Mouse (Mus musculus) liver, postnatal 0 days (tissue): ENCODE data around the gene Glcci1.

ENCODE experiments used
- CTCF ChIP-seq: sonication (generic); IDR thresholded peaks from 2 replicates; pipeline ENCODE4 v1.5.1; 2016; ENCODE audit warnings: antibody characterized with exemption, low read depth
- EP300 ChIP-seq: IDR thresholded peaks from 2 replicates; pipeline ENCODE4 v1.6.1; 2016; ENCODE audit warnings: antibody characterized with exemption, low read depth, mild to moderate bottlenecking

GRCm38 (mm10) chr6:8617369-8617768, 108.0 kb downstream of the Glcci1 start:
- TF ChIP-seq CTCF (no peak), EP300 (no peak)
